Mouse (Mus musculus) neural tube, embryonic 13.5 days (tissue): ENCODE results near the gene Hmgb4. TPM values are rescaled to one million over a fixed set of nuclear protein-coding genes. Genes with fewer than 3 reads are reported as not detected.

Source experiments
- ATAC-seq: fragments of 200-750 bp; cut with Nextera tagmentation; 2 replicates; pipeline ENCODE4 v1.8.0; 2017; ENCODE audit warnings: low read depth, mild to moderate bottlenecking, moderate TSS enrichment, moderate library complexity
- H3K27ac ChIP-seq: fragments of 300-500 bp; sonication (generic); replicated peaks from 2 replicates; pipeline ENCODE4 v1.5.1; 2015; ENCODE audit warnings: moderate library complexity, mild to moderate bottlenecking, inconsistent platforms
- H3K27me3 ChIP-seq: fragments of 300-500 bp; sonication (generic); 2 replicates; pipeline ENCODE4 v1.6.1; 2015; ENCODE audit warnings: mild to moderate bottlenecking, inconsistent platforms
- H3K36me3 ChIP-seq: fragments of 300-500 bp; sonication (generic); 2 replicates; pipeline ENCODE4 v1.6.1; 2015; ENCODE audit warnings: mild to moderate bottlenecking, inconsistent platforms
- H3K4me1 ChIP-seq: fragments of 300-500 bp; sonication (generic); replicated peaks from 2 replicates; pipeline ENCODE4 v1.6.1; 2015; ENCODE audit warnings: inconsistent platforms
- H3K4me2 ChIP-seq: fragments of 300-500 bp; sonication (generic); 2 replicates; pipeline ENCODE4 v1.6.1; 2015; ENCODE audit warnings: inconsistent platforms, mild to moderate bottlenecking, moderate library complexity
- H3K4me3 ChIP-seq: fragments of 300-500 bp; sonication (generic); 2 replicates; pipeline ENCODE4 v1.5.1; 2015; ENCODE audit warnings: mild to moderate bottlenecking, inconsistent platforms
- H3K9ac ChIP-seq: fragments of 300-500 bp; sonication (generic); 2 replicates; pipeline ENCODE4 v1.6.1; 2015; ENCODE audit warnings: moderate library complexity, mild to moderate bottlenecking, inconsistent platforms
- H3K9me3 ChIP-seq: fragments of 300-500 bp; sonication (generic); 2 replicates; pipeline ENCODE4 v1.6.1; 2016; ENCODE audit warnings: inconsistent platforms
- WGBS: fragments of 180-500 bp; shearing (Covaris S2); methylation state at CpG from one replicate; pipeline ENCODE4 v1.1.7; 2015; 5-methylcytosine and 5-hydroxymethylcytosine counted together
- polyA plus RNA-seq: library from polyadenylated mRNA; unstranded; fragments of >200 nt; fragmentation: Nextera tagmentation; extraction: Ambion mirVana; gene quantifications from 2 replicates; pipeline ENCODE4 v1.2.1, GENCODE M21; 2015

Hmgb4 gene
- polyA plus RNA-seq, 1 experiment from 2014 or later = not detected

GRCm38 (mm10) chr4:128217991-128218595 lies 42.7 kb downstream of the Hmgb4 start:
- peaks cover 15% of the 10 kb centered on the region for H3K36me3 ChIP-seq
- no peak overlapping the region for H3K27ac ChIP-seq
- 0 out of 2 replicates have a peak, but pooled peaks cover 5% of the 10 kb centered on the region for H3K4me1 ChIP-seq
- H3K9me3 ChIP-seq = 0 out of 2 replicates have a peak, but pooled peaks cover 5% of the 10 kb centered on the region
- H3K4me2 ChIP-seq = no peak overlapping the region
- H3K9ac ChIP-seq = no peak overlapping the region
- no peak for ATAC-seq
- H3K27me3 ChIP-seq = no peaks in the 10 kb centered on the region
- WGBS = 77% methylated on average over 13 of the region's 13 CpGs
- no peak overlapping the region for H3K4me3 ChIP-seq
